Mouse (Mus musculus) spleen, adult 18-20 months (tissue): ENCODE results near the gene Gm45711.
"Not testable (repeated sequence)": the region's sequence is repeated elsewhere in the genome, so short reads cannot be mapped to it uniquely, and the experiment has no call there.

Experiments
- DNase-seq, 2 experiments: peaks; one replicate each; pipeline ENCODE4 v3.0.0; 2022; ENCODE audit warnings: mixed read lengths in 2 of 2

Gene Gm45711

GRCm38 (mm10) chr8:104309441-104310155, at the start of gene Gm45711, which contains the start of gene Cmtm1:
TSS of gene Gm45711 (minus strand) at chr8:104310081.
TSS of gene Cmtm1 (minus strand) at chr8:104310145.
- DNase-seq = not testable (repeated sequence)

DNA sequence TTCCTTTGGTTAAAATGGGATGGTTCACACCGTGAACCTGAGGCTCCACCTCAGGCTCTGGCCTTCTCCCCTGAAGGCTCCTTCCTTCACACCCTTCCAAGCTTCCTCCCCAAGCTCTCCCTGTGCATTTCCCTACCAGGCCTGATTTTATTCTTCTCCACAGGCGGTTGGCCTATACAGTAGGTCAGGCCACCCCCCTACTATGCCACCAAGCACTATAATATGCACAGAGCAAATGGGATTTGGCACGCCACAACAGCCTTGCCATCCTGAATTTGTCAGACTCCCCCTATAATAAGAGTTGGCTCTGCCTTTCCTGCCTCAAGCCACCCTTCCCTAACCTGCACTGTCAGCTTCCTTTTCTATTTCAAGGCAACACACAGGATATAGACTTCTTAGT, 48.8 kb upstream of the Gm45711 start:
- DNase-seq = no peak

DNA sequence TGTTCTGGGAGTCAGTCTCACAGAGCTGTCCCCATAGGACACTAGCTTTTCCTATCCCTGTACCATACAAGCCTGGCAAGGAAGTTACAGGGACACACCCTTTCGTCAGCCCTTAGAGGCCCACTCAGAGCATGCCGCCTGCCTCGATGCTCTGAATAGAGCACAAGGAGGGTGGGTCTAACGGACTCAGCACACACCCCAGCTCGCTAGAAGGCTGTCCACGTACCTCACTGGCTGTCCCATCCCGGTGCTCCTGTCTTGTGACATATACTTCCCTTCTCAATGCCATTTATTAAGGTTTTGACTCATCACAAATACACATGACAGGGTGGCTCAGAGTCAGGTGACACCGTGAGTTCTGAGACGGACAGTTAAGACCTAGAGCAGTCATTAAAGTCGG, 44.6 kb upstream of the Gm45711 start:
- DNase-seq = no peak

GRCm38 (mm10) chr8:104353186-104353585, 43.3 kb upstream of the Gm45711 start:
- no peak for DNase-seq

DNA sequence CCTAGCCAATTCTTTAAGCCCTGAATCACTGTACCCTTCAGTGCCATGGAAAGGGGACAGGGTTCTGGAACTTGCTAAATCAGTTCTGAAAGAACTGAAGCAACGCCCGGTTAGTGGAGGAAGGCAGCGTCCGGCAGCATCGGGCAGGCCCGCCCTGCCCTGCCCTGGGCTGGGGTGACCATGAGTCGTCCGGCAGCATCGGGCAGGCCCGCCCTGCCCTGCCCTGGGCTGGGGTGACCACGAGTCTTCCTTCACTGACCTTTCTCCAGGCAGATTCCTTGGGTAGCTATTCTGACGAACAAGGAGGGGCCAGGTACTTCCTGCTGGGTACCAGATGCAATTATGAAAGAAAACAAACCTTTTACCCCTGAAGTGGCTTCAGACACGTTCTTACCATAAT, 40.2 kb upstream of the Gm45711 start:
- no peak for DNase-seq

DNA sequence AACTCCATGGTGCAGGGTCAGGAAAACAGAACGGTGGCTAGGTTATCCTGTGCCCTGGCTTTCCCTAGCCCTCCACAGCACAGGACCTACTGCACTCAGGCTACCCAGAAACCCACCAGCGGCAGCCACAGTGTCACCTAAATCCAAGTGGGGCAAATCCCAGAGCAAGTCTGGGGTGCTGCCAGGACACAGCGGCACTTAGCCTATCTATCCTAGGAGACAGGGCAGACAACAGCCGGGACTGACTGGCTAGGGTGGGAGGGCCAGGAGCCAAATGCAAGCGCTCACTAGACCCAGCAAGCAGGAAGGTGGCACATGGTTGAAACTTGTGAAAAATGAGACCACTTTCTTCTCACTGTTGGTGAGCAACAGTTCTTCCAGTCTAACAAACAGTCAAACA, 39.1 kb upstream of the Gm45711 start:
- no peak for DNase-seq

DNA sequence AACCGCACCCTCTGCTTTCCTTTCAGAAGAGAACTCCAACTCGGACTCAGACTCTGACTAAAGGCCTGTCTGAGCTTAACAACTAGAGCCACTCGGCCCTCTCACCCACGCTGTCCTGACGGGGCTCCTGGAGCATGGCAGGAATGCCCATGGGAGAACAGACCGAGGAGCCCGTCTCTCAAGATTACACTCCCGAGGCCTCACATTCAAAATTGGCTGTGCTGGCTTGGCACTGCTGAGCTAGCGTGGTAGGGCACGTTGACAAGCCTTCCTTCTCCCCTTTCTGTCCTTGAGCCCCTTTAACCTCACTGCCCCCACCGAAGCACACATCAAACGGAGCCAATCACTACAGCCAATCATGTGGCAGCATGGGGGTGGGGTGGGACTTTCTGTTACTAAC, 36.8 kb upstream of the Gm45711 start:
- DNase-seq = no peak

GRCm38 (mm10) chr8:104344622-104345021, 34.7 kb upstream of the Gm45711 start:
- DNase-seq = no peak

GRCm38 (mm10) chr8:104343957-104344356, 34.1 kb upstream of the Gm45711 start:
- DNase-seq = peak; percentile 60 to 86

DNA sequence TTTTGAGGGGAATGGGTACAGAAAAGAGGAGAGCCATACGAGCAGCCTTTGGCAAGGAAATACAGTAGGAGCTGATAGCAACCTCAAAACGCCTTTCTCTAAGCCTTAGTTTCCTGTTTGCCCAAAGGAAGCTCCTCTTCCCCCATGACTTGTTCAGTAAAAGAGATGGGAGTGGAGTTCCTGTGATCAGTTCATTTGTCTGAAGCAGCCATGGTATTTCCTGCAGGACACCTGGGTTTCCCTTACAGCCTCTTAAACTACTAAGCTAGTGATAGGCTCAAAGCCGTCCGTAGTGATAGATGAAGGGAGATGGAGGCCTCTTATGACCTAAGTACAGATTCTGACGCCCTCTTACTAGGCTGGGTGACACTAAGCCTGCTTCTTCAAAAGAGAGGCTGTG, 32.5 kb upstream of the Gm45711 start:
- DNase-seq = no peak

DNA sequence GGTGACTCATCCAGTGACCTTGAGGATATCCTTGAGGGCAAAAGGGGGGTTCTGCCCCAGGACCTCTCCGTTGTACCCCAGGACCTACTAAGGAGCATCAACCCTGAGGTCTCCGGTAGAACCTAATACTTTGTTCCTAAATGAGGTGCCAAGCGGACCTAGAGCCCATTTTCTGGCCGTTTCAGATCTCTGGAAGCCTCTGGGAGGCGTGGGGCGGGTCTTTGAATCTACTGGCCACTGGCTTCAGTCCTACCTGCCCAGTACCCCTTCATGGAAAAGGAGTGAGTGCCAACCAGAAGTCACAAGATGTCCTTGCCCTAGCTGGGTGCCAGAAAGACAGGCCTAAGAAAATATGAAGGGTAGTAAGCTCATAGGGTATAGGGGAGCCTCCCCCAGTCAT, 31.8 kb upstream of the Gm45711 start:
- no peak for DNase-seq

DNA sequence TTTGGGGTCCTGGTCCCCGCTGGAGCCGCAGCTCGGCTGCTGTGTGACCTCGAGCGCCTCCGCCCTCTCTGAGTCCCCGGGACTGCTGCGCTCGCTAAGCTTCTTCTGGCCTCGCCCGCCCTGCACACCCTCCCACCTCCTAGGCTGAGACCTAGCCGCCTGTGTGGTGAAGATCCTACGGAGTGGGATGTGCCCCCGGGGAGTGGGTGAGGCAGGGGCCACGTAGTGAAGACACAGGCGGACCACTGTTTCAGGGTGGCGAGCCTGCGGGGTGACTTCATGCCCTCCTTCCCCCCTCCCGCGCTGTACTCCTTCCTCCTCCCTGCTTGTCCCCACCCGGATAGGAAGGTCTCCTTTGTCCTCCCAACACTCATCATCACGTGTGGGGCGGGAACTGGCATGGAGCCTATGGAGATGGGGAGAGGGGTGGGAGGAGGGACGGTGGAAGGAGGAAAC, 31.3 kb upstream of the Gm45711 start:
- no peak for DNase-seq

DNA sequence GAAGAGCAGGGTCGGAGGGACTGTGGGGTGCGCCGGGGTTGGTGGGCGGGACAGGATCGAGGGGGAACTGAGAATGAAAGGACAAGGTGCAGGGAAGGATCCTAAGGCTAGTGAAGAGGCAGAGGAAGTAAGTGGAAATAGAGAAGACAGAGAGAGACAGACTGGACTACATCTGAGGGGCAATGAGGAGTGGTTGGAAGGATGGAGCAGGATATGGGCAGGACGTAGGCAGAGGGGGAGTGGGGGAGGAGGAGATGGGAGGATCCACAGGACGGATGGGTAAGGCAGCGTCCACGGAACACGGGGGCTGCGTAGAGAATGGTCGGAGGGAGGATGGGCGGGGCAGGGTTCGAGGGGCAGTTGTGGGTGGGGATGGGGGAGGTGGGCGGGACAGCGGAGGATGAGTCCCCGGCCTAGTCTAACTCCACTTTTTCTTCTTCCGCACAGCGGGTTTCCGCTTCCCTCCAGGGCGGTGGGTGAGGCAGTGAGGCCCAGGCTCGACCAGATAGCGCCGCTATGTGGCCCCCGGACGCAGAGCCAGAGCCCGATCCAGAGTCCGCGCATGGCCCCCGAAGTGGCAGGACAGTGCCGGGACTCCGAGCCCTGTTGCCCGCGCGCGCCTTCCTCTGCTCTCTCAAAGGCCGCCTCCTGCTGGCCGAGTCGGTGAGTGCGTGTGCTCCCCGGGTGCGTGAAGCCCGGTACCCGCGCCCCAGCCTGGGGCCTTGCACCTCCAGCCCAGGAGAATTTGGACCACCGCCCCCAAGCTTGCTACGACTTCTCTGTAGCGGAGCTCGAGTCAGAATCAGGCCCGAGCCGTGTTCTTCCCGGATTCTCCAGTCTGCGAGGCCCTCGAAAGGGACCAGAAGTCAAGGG, 30.6 kb upstream of the Gm45711 start:
- DNase-seq = peak; percentile 69 to 75

GRCm38 (mm10) chr8:104339983-104340232, 30.0 kb upstream of the Gm45711 start:
- DNase-seq = no peak

GRCm38 (mm10) chr8:104339229-104339982, 29.5 kb upstream of the Gm45711 start, which contains the start of gene Cmtm3:
TSS of gene Cmtm3 (plus strand) at chr8:104339410.
- DNase-seq = no peak

- no peak for DNase-seq
These were observed 28.0 kb upstream of the Gm45711 start for GRCm38 (mm10) chr8:104337890-104338289.

- no peak for DNase-seq
These were observed 26.9 kb upstream of the Gm45711 start for GRCm38 (mm10) chr8:104336806-104337205.

DNA sequence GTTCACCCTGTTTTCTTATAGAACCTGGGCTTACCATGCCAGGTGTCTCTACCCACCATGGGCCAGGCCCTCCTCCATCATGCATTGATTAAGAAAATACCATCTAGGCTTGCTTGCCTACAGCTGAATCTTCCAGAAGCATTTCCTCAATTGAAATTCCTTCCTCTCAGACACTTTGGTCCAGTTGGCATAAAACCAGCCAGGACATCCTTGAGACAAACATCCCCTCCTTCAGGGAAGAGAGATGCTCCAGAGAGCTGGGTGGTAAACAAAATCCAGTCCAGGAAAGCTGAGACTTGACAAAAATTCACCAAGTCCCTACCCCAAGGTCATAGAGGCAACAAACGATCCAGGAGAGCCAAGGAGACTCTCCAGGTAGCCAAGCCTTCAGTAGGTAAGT, 24.3 kb upstream of the Gm45711 start:
- DNase-seq = no peak

DNA sequence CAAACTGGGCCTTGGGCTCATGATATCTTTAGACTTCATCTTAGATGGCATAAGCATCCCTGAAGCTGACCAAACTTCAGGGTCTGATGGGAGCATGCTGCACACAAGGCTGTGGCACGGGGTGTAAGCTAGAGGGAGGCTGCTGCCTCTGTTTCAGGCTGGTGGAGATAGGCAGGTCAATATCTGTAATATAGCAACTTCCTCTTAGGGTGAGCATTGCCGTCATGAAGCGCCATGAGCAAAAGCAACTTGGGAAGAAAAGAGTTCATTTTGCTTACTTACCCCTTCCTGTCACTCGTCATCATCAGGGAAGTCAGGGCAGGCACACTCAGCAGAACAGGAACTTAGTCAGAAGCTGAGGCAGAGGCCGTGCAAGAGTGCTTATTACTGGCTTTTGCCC, 23.9 kb upstream of the Gm45711 start:
- no peak for DNase-seq

GRCm38 (mm10) chr8:104332665-104333631, 23.1 kb upstream of the Gm45711 start:
- no peak for DNase-seq

DNA sequence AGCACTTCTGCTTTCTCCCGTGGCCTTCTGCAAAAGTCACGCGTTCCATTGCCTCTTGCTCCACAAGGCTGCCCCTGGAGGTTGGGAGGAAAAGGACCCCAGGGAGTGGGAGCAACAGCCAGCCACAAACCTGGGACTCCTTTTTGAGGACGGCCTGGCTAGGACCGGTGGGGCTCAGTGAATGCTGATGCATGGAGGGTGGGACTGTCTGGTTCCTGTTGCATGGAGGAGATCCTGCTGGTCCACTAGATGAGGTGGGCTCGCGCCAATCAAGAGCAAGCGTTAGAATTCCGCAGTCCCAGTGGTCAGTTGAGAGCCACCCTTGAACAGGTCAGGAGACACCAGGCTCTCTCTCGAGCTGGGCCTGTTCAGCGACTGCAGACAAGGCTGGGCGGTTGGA, 12.0 kb upstream of the Gm45711 start, which contains the start of gene Cmtm2b:
Gene Cmtm2b, plus strand, starts transcription at position 301 of the 400 bp plus-strand sequence.
- DNase-seq = not testable (repeated sequence)

DNA sequence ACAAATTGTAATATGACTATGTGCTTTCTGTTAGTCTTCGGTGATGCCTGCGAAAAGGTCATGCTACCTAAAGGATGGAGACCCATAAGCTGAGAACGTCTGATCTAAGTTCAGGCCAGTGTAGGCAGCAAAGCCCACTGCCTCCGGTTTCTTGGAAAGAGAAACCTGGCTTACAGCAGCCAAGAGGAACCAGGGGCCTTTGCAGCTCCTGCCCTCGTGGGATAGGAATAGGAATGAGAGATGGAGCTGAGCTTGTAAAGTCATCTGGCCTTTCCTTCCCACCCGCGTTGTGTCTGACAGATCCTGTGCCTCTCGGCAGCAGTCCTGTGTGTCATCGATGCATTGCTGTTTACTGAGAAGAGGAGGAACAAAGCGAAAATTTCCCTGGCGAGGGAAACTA, 11.4 kb upstream of the Gm45711 start, which contains the start of gene Gm11020:
Gene Gm11020, plus strand, starts transcription at position 301 of the 400 bp plus-strand sequence.
- not testable (repeated sequence) for DNase-seq
